Mouse (Mus musculus): Measurements from ENCODE around the gene Sh3bgrl2. TPM values are rescaled to one million over a fixed set of nuclear protein-coding genes. Genes with fewer than 3 reads are reported as not detected.
A peak's percentile ranks its signal among the peaks of the same experiment; 100 is the strongest.

Gene Sh3bgrl2
- polyA plus RNA-seq, 1 experiment from 2014 or later: 16.8 TPM

GRCm38 (mm10) chr9:83591848-83592456, 43.8 kb downstream of the Sh3bgrl2 start:
- Histone ChIP-seq H3K4me3 (ENCODE audit: low read depth, low read length) (no peak overlapping the region), H3K4me1 (ENCODE audit: control insufficient read depth, insufficient read depth, low read length) (no peaks in the 10 kb centered on the region), H3K9me3 (ENCODE audit: control insufficient read depth, low read length) (no peaks in the 10 kb centered on the region), H3K4me2 (ENCODE audit: low read depth, low read length) (no peak overlapping the region), H3K9ac (ENCODE audit: low read depth, low read length) (no peak overlapping the region), H3K36me3 (ENCODE audit: control insufficient read depth, insufficient read depth, low read length) (no peaks in the 10 kb centered on the region), H3K27me3 (replicated peaks; ENCODE audit: control insufficient read depth, insufficient read depth, low read length) (no peaks in the 10 kb centered on the region), H3K27ac (replicated peaks; ENCODE audit: low read depth, low read length) (no peak overlapping the region)
- 64% methylated on average over 10 of the region's 10 CpGs for WGBS
- ATAC-seq (ENCODE audit: low read depth) (no peak), DNase-seq (ENCODE audit: low spot score) (no peak)

GRCm38 (mm10) chr9:83593811-83594210, 45.7 kb downstream of the Sh3bgrl2 start:
- Histone ChIP-seq H3K4me3 (ENCODE audit: low read depth, low read length) (no peak overlapping the region), H3K27me3 (replicated peaks; ENCODE audit: control insufficient read depth, insufficient read depth, low read length) (no peaks in the 10 kb centered on the region), H3K36me3 (ENCODE audit: control insufficient read depth, insufficient read depth, low read length) (no peaks in the 10 kb centered on the region), H3K4me2 (ENCODE audit: low read depth, low read length) (no peak overlapping the region), H3K9me3 (ENCODE audit: control insufficient read depth, low read length) (no peaks in the 10 kb centered on the region), H3K9ac (ENCODE audit: low read depth, low read length) (no peak overlapping the region), H3K27ac (replicated peaks; ENCODE audit: low read depth, low read length) (no peak overlapping the region), H3K4me1 (ENCODE audit: control insufficient read depth, insufficient read depth, low read length) (no peaks in the 10 kb centered on the region)
- DNase-seq (ENCODE audit: low spot score): no peak
- 92% methylated on average over 5 of the region's 5 CpGs for WGBS
- no peak for ATAC-seq (ENCODE audit: low read depth)

- Histone ChIP-seq H3K27me3 (replicated peaks; ENCODE audit: control insufficient read depth, insufficient read depth, low read length) (no peaks in the 10 kb centered on the region), H3K9ac (ENCODE audit: low read depth, low read length) (no peak overlapping the region), H3K36me3 (ENCODE audit: control insufficient read depth, insufficient read depth, low read length) (no peaks in the 10 kb centered on the region), H3K4me1 (ENCODE audit: control insufficient read depth, insufficient read depth, low read length) (peaks cover 13% of the 10 kb centered on the region; the same call in 1 of the 2 replicates), H3K27ac (replicated peaks; ENCODE audit: low read depth, low read length) (no peak overlapping the region), H3K4me2 (ENCODE audit: low read depth, low read length) (no peak overlapping the region), H3K9me3 (ENCODE audit: control insufficient read depth, low read length) (no peaks in the 10 kb centered on the region), H3K4me3 (ENCODE audit: low read depth, low read length) (no peak overlapping the region)
- ATAC-seq (ENCODE audit: low read depth): no peak
- 81% methylated on average over 6 of the region's 6 CpGs for WGBS
- no peak for DNase-seq (ENCODE audit: low spot score)
These were observed 48.0 kb downstream of the Sh3bgrl2 start for GRCm38 (mm10) chr9:83596132-83596531.

- H3K4me2 ChIP-seq (ENCODE audit: low read depth, low read length): no peak overlapping the region
- no peak overlapping the region for H3K9ac ChIP-seq (ENCODE audit: low read depth, low read length)
- no peak for DNase-seq (ENCODE audit: low spot score)
- no peak overlapping the region for H3K27ac ChIP-seq (replicated peaks; ENCODE audit: low read depth, low read length)
- WGBS: 83% methylated on average over 13 of the region's 13 CpGs
- no peak overlapping the region for H3K4me3 ChIP-seq (ENCODE audit: low read depth, low read length)
- no peaks in the 10 kb centered on the region for H3K27me3 ChIP-seq (replicated peaks; ENCODE audit: control insufficient read depth, insufficient read depth, low read length)
- H3K9me3 ChIP-seq (ENCODE audit: control insufficient read depth, low read length): no peaks in the 10 kb centered on the region
- peaks cover 13% of the 10 kb centered on the region; the same call in 1 of the 2 replicates for H3K4me1 ChIP-seq (ENCODE audit: control insufficient read depth, insufficient read depth, low read length)
- no peak; the same call in 1 of the 2 replicates for ATAC-seq (ENCODE audit: low read depth)
- no peaks in the 10 kb centered on the region for H3K36me3 ChIP-seq (ENCODE audit: control insufficient read depth, insufficient read depth, low read length)
These were observed 48.7 kb downstream of the Sh3bgrl2 start for GRCm38 (mm10) chr9:83596646-83597481.

GRCm38 (mm10) chr9:83598047-83598446, 49.9 kb downstream of the Sh3bgrl2 start:
- 84% methylated on average over 7 of the region's 7 CpGs for WGBS
- H3K4me2 ChIP-seq (ENCODE audit: low read depth, low read length): no peak overlapping the region
- H3K9me3 ChIP-seq (ENCODE audit: control insufficient read depth, low read length): no peaks in the 10 kb centered on the region
- H3K27ac ChIP-seq (replicated peaks; ENCODE audit: low read depth, low read length): no peak overlapping the region
- no peaks in the 10 kb centered on the region for H3K36me3 ChIP-seq (ENCODE audit: control insufficient read depth, insufficient read depth, low read length)
- H3K4me1 ChIP-seq (ENCODE audit: control insufficient read depth, insufficient read depth, low read length): peaks cover 13% of the 10 kb centered on the region; the same call in 1 of the 2 replicates
- no peak for ATAC-seq (ENCODE audit: low read depth)
- H3K4me3 ChIP-seq (ENCODE audit: low read depth, low read length): no peak overlapping the region
- no peaks in the 10 kb centered on the region for H3K27me3 ChIP-seq (replicated peaks; ENCODE audit: control insufficient read depth, insufficient read depth, low read length)
- no peak for DNase-seq (ENCODE audit: low spot score)
- H3K9ac ChIP-seq (ENCODE audit: low read depth, low read length): no peak overlapping the region

- no peak for ATAC-seq (ENCODE audit: low read depth)
- WGBS: 52% methylated on average over 6 of the region's 6 CpGs
- no peak for DNase-seq (ENCODE audit: low spot score)
- H3K36me3 ChIP-seq (ENCODE audit: control insufficient read depth, insufficient read depth, low read length): no peaks in the 10 kb centered on the region
- H3K4me3 ChIP-seq (ENCODE audit: low read depth, low read length): no peak overlapping the region
- H3K4me2 ChIP-seq (ENCODE audit: low read depth, low read length): no peak overlapping the region
- peaks cover 13% of the 10 kb centered on the region; the same call in 1 of the 2 replicates for H3K4me1 ChIP-seq (ENCODE audit: control insufficient read depth, insufficient read depth, low read length)
- H3K9ac ChIP-seq (ENCODE audit: low read depth, low read length): no peak overlapping the region
- no peaks in the 10 kb centered on the region for H3K27me3 ChIP-seq (replicated peaks; ENCODE audit: control insufficient read depth, insufficient read depth, low read length)
- H3K9me3 ChIP-seq (ENCODE audit: control insufficient read depth, low read length): no peaks in the 10 kb centered on the region
- no peak overlapping the region for H3K27ac ChIP-seq (replicated peaks; ENCODE audit: low read depth, low read length)
These were observed 51.4 kb downstream of the Sh3bgrl2 start for GRCm38 (mm10) chr9:83599505-83599904.

- H3K27ac ChIP-seq (replicated peaks; ENCODE audit: low read depth, low read length): no peak overlapping the region
- no peak overlapping the region; the same call in 1 of the 2 replicates for H3K4me2 ChIP-seq (ENCODE audit: low read depth, low read length)
- no peak for DNase-seq (ENCODE audit: low spot score)
- no peak overlapping the region for H3K4me3 ChIP-seq (ENCODE audit: low read depth, low read length)
- no peaks in the 10 kb centered on the region for H3K27me3 ChIP-seq (replicated peaks; ENCODE audit: control insufficient read depth, insufficient read depth, low read length)
- H3K9ac ChIP-seq (ENCODE audit: low read depth, low read length): no peak overlapping the region
- ATAC-seq (ENCODE audit: low read depth): peak; percentile 64; the same call in 1 of the 2 replicates
- H3K9me3 ChIP-seq (ENCODE audit: control insufficient read depth, low read length): no peaks in the 10 kb centered on the region
- peaks cover 13% of the 10 kb centered on the region; the same call in 1 of the 2 replicates for H3K4me1 ChIP-seq (ENCODE audit: control insufficient read depth, insufficient read depth, low read length)
- H3K36me3 ChIP-seq (ENCODE audit: control insufficient read depth, insufficient read depth, low read length): no peaks in the 10 kb centered on the region
- WGBS: 55% methylated on average over 10 of the region's 10 CpGs
These were observed 52.3 kb downstream of the Sh3bgrl2 start for GRCm38 (mm10) chr9:83600286-83601048.

GRCm38 (mm10) chr9:83602176-83602770, 54.1 kb downstream of the Sh3bgrl2 start:
- H3K4me2 ChIP-seq (ENCODE audit: low read depth, low read length): no peak overlapping the region
- no peaks in the 10 kb centered on the region for H3K36me3 ChIP-seq (ENCODE audit: control insufficient read depth, insufficient read depth, low read length)
- ATAC-seq (ENCODE audit: low read depth): no peak
- H3K4me1 ChIP-seq (ENCODE audit: control insufficient read depth, insufficient read depth, low read length): peaks cover 17% of the 10 kb centered on the region
- H3K27ac ChIP-seq (replicated peaks; ENCODE audit: low read depth, low read length): no peak overlapping the region
- H3K27me3 ChIP-seq (replicated peaks; ENCODE audit: control insufficient read depth, insufficient read depth, low read length): no peaks in the 10 kb centered on the region
- no peak for DNase-seq (ENCODE audit: low spot score)
- 56% methylated on average over 6 of the region's 6 CpGs for WGBS
- no peaks in the 10 kb centered on the region for H3K9me3 ChIP-seq (ENCODE audit: control insufficient read depth, low read length)
- H3K9ac ChIP-seq (ENCODE audit: low read depth, low read length): no peak overlapping the region
- H3K4me3 ChIP-seq (ENCODE audit: low read depth, low read length): no peak overlapping the region

Measured in embryonic facial prominence, embryonic 14.5 days (tissue).